Mouse (Mus musculus) embryonic facial prominence, embryonic 15.5 days (tissue): ENCODE measurements around the gene Tsc22d4. TPM values are rescaled to one million over a fixed set of nuclear protein-coding genes. Genes with fewer than 3 reads are reported as not detected.

ENCODE experiments used
- ATAC-seq: fragments of 200-750 bp; cut with Nextera tagmentation; 2 replicates; pipeline ENCODE4 v1.8.0; 2017; ENCODE audit warnings: low read depth, moderate TSS enrichment; ENCODE audit not compliant: insufficient number of reproducible peaks, low FRiP score, low TSS enrichment
- H3K27ac ChIP-seq: fragments of 300-500 bp; sonication (generic); replicated peaks from 2 replicates; pipeline ENCODE4 v1.5.1; 2015; ENCODE audit warnings: mild to moderate bottlenecking, inconsistent platforms
- H3K27me3 ChIP-seq: fragments of 300-500 bp; sonication (generic); 2 replicates; pipeline ENCODE4 v1.6.1; 2015; ENCODE audit warnings: inconsistent platforms
- H3K36me3 ChIP-seq: fragments of 300-500 bp; sonication (generic); 2 replicates; pipeline ENCODE4 v1.6.1; 2015; ENCODE audit warnings: mild to moderate bottlenecking, inconsistent platforms
- H3K4me1 ChIP-seq: fragments of 300-500 bp; sonication (generic); 2 replicates; pipeline ENCODE4 v1.6.1; 2015; ENCODE audit warnings: inconsistent platforms
- H3K4me2 ChIP-seq: fragments of 300-500 bp; sonication (generic); replicated peaks from 2 replicates; pipeline ENCODE4 v1.6.1; 2015; ENCODE audit warnings: mild to moderate bottlenecking, inconsistent platforms
- H3K4me3 ChIP-seq: fragments of 300-500 bp; sonication (generic); replicated peaks from 2 replicates; pipeline ENCODE4 v1.5.1; 2015; ENCODE audit warnings: mild to moderate bottlenecking, inconsistent platforms
- H3K9ac ChIP-seq: fragments of 300-500 bp; sonication (generic); 2 replicates; pipeline ENCODE4 v1.6.1; 2015; ENCODE audit warnings: inconsistent platforms
- H3K9me3 ChIP-seq: fragments of 300-500 bp; sonication (generic); replicated peaks from 2 replicates; pipeline ENCODE4 v1.6.1; 2016; ENCODE audit warnings: inconsistent platforms
- WGBS: fragments of 180-500 bp; shearing (Covaris S2); methylation state at CpG from one replicate; pipeline ENCODE4 v1.1.7; 2015; 5-methylcytosine and 5-hydroxymethylcytosine counted together
- polyA plus RNA-seq: library from polyadenylated mRNA; unstranded; fragments of >200 nt; fragmentation: Nextera tagmentation; extraction: Ambion mirVana; gene quantifications from 2 replicates; pipeline ENCODE4 v1.2.1, GENCODE M21; 2015

Gene Tsc22d4
- polyA plus RNA-seq = 167 and 175 TPM in 2 replicates

GRCm38 (mm10) chr5:137745214-137746171 is at the start of gene Tsc22d4:
TSS of gene Tsc22d4 (plus strand) at chr5:137745730.
- ATAC-seq = peak; percentile 91
- Histone ChIP-seq H3K36me3 (0 out of 2 replicates have a peak, but pooled peaks cover 5% of the 10 kb centered on the region), H3K27ac (peak within 1 kb of the TSS; percentile 97), H3K4me2 (peak within 1 kb of the TSS; percentile 95), H3K9ac (peak within 1 kb of the TSS; percentile 86), H3K4me3 (peak within 1 kb of the TSS; percentile 72), H3K9me3 (no peaks in the 10 kb centered on the region), H3K27me3 (no peaks in the 10 kb centered on the region), H3K4me1 (peaks cover 45% of the 10 kb centered on the region)
- 2% methylated on average over 28 of the region's 28 CpGs for WGBS

- H3K9ac ChIP-seq = no peak overlapping the region
- no peaks in the 10 kb centered on the region for H3K36me3 ChIP-seq
- no peak for ATAC-seq
- H3K4me1 ChIP-seq = no peaks in the 10 kb centered on the region
- no peaks in the 10 kb centered on the region for H3K9me3 ChIP-seq
- H3K27ac ChIP-seq = no peak overlapping the region
- no peak overlapping the region for H3K4me2 ChIP-seq
- H3K27me3 ChIP-seq = no peaks in the 10 kb centered on the region
- no peak overlapping the region for H3K4me3 ChIP-seq
- whole genome bisulfite sequencing = 68% methylated on average over 4 of the region's 4 CpGs
Observed at GRCm38 (mm10) chr5:137695930-137696329, 49.6 kb upstream of the Tsc22d4 start.

GRCm38 (mm10) chr5:137699080-137699479 is 46.5 kb upstream of the Tsc22d4 start:
- no peak for ATAC-seq
- Histone ChIP-seq H3K4me3 (no peak overlapping the region), H3K9ac (no peak overlapping the region), H3K4me1 (no peaks in the 10 kb centered on the region), H3K27ac (no peak overlapping the region), H3K27me3 (no peaks in the 10 kb centered on the region), H3K36me3 (no peaks in the 10 kb centered on the region), H3K9me3 (no peaks in the 10 kb centered on the region), H3K4me2 (no peak overlapping the region)
- 62% methylated on average over 3 of the region's 3 CpGs for WGBS

- H3K4me3 ChIP-seq = no peak overlapping the region
- 47% methylated on average over 2 of the region's 2 CpGs for WGBS
- H3K4me1 ChIP-seq = no peaks in the 10 kb centered on the region
- H3K9me3 ChIP-seq = no peaks in the 10 kb centered on the region
- no peak overlapping the region for H3K27ac ChIP-seq
- H3K27me3 ChIP-seq = no peaks in the 10 kb centered on the region
- no peak for ATAC-seq
- H3K4me2 ChIP-seq = no peak overlapping the region
- no peaks in the 10 kb centered on the region for H3K36me3 ChIP-seq
- H3K9ac ChIP-seq = no peak overlapping the region
Observed at GRCm38 (mm10) chr5:137699850-137700249, 45.7 kb upstream of the Tsc22d4 start.

- ATAC-seq = no peak
- no peaks in the 10 kb centered on the region for H3K27me3 ChIP-seq
- WGBS = 58% methylated on average over 6 of the region's 6 CpGs
Observed at GRCm38 (mm10) chr5:137705242-137705641, 40.3 kb upstream of the Tsc22d4 start.

GRCm38 (mm10) chr5:137706913-137707633 is 38.5 kb upstream of the Tsc22d4 start:
- 58% methylated on average over 12 of the region's 12 CpGs for WGBS
- no peak overlapping the region for H3K4me2 ChIP-seq
- no peaks in the 10 kb centered on the region for H3K36me3 ChIP-seq
- no peak overlapping the region for H3K9ac ChIP-seq
- peak overlapping the region; percentile 63 for H3K27ac ChIP-seq
- H3K9me3 ChIP-seq = no peaks in the 10 kb centered on the region
- no peak overlapping the region for H3K4me3 ChIP-seq
- peak; percentile 82; the same call in 1 of the 2 replicates for ATAC-seq
- H3K4me1 ChIP-seq = no peaks in the 10 kb centered on the region
- no peaks in the 10 kb centered on the region for H3K27me3 ChIP-seq

More at GRCm38 (mm10) chr5:137705242-137705641, 40.3 kb upstream of the Tsc22d4 start:
- Histone ChIP-seq H3K36me3 (no peaks in the 10 kb centered on the region), H3K27ac (no peak overlapping the region), H3K4me2 (no peak overlapping the region), H3K4me3 (no peak overlapping the region), H3K4me1 (no peaks in the 10 kb centered on the region), H3K9ac (no peak overlapping the region), H3K9me3 (no peaks in the 10 kb centered on the region)

- Histone ChIP-seq H3K27me3 (no peaks in the 10 kb centered on the region), H3K36me3 (no peaks in the 10 kb centered on the region), H3K4me3 (no peak overlapping the region), H3K9ac (no peak overlapping the region), H3K27ac (no peak overlapping the region; the same call in 1 of the 2 replicates), H3K9me3 (no peaks in the 10 kb centered on the region), H3K4me2 (no peak overlapping the region), H3K4me1 (no peaks in the 10 kb centered on the region)
- WGBS = 65% methylated on average over 5 of the region's 5 CpGs
- no peak for ATAC-seq
Observed at GRCm38 (mm10) chr5:137713454-137713853, 32.1 kb upstream of the Tsc22d4 start.

GRCm38 (mm10) chr5:137715685-137716084 is 29.8 kb upstream of the Tsc22d4 start:
- Histone ChIP-seq H3K9ac (no peak overlapping the region), H3K27ac (no peak overlapping the region), H3K4me3 (no peak overlapping the region), H3K36me3 (no peaks in the 10 kb centered on the region), H3K4me1 (0 out of 2 replicates have a peak, but pooled peaks cover 2% of the 10 kb centered on the region), H3K4me2 (no peak overlapping the region), H3K27me3 (no peaks in the 10 kb centered on the region), H3K9me3 (no peaks in the 10 kb centered on the region)
- ATAC-seq = no peak
- WGBS = 33% methylated on average over 8 of the region's 8 CpGs

- no peak for ATAC-seq
- Histone ChIP-seq H3K9ac (no peak overlapping the region), H3K4me3 (no peak overlapping the region), H3K4me2 (no peak overlapping the region), H3K36me3 (no peaks in the 10 kb centered on the region), H3K27me3 (no peaks in the 10 kb centered on the region), H3K27ac (no peak overlapping the region), H3K9me3 (no peaks in the 10 kb centered on the region), H3K4me1 (0 out of 2 replicates have a peak, but pooled peaks cover 4% of the 10 kb centered on the region)
- WGBS = 51% methylated on average over 8 of the region's 8 CpGs
Observed at GRCm38 (mm10) chr5:137718020-137718790, 27.3 kb upstream of the Tsc22d4 start.

GRCm38 (mm10) chr5:137719088-137719487 is 26.4 kb upstream of the Tsc22d4 start:
- no peak for ATAC-seq
- no peaks in the 10 kb centered on the region for H3K9me3 ChIP-seq
- H3K4me2 ChIP-seq = no peak overlapping the region
- 76% methylated on average over 6 of the region's 6 CpGs for WGBS
- H3K4me1 ChIP-seq = 0 out of 2 replicates have a peak, but pooled peaks cover 4% of the 10 kb centered on the region
- H3K36me3 ChIP-seq = no peaks in the 10 kb centered on the region
- no peak overlapping the region for H3K4me3 ChIP-seq
- H3K27ac ChIP-seq = no peak overlapping the region
- H3K27me3 ChIP-seq = no peaks in the 10 kb centered on the region
- H3K9ac ChIP-seq = no peak overlapping the region
